Mouse (Mus musculus) CH12.LX (cell line): Measurements from ENCODE around the gene Celf2. TPM values are rescaled to one million over a fixed set of nuclear protein-coding genes. Genes with fewer than 3 reads are reported as not detected.
A peak's percentile ranks its signal among the peaks of the same experiment; 100 is the strongest.

Source experiments
- DNase-seq: peaks from one replicate; pipeline ENCODE4 v3.0.0-alpha.2; 2013; ENCODE audit errors: extremely low read depth
- H3K27ac ChIP-seq: 2 replicates; pipeline ENCODE4 v1.5.1; 2012; ENCODE audit warnings: low read depth, mild to moderate bottlenecking, control low read depth, moderate library complexity; ENCODE audit not compliant: insufficient read depth
- H3K27me3 ChIP-seq: replicated peaks from 2 replicates; pipeline ENCODE3; 2012; ENCODE audit warnings: inconsistent platforms
- H3K36me3 ChIP-seq, 2 experiments: replicated peaks in 1 of 2; 2 replicates each; pipeline versions ENCODE3 to v1.6.1; 2012; ENCODE audit warnings: inconsistent platforms in 1 of 2, low read length in 1 of 2, mild to moderate bottlenecking in 1 of 2, mixed read lengths in 1 of 2, moderate library complexity in 1 of 2; ENCODE audit not compliant: control insufficient read depth in 1 of 2, insufficient read depth in 1 of 2
- H3K4me1 ChIP-seq, 2 experiments: 2 replicates each; pipeline ENCODE4 v1.6.1; 2012; ENCODE audit warnings: inconsistent platforms in 1 of 2, moderate library complexity in 1 of 2; ENCODE audit not compliant: insufficient read depth in 2 of 2, control insufficient read depth in 1 of 2
- H3K4me2 ChIP-seq: 2 replicates; pipeline ENCODE4 v1.6.1; 2012; ENCODE audit warnings: low read depth, mild to moderate bottlenecking, control low read depth; ENCODE audit not compliant: poor library complexity, insufficient read depth, severe bottlenecking
- H3K4me3 ChIP-seq, 3 experiments: fragments of 150-350 bp in 1 of 3; sonication (generic) in 1 of 3; replicated peaks in 1 of 3; 2 replicates each; pipeline versions ENCODE3 to v1.5.1; 2011 to 2012; ENCODE audit warnings: low read depth in 2 of 3, low read length in 2 of 3, mild to moderate bottlenecking in 2 of 3, moderate library complexity in 2 of 3, control low read depth in 1 of 3, improper control_type of control experiment in 1 of 3, inconsistent platforms in 1 of 3, mixed read lengths in 1 of 3; ENCODE audit not compliant: poor library complexity in 1 of 3
- H3K79me2 ChIP-seq: replicated peaks from 2 replicates; pipeline ENCODE4 v1.6.1; 2012; ENCODE audit warnings: mild to moderate bottlenecking, moderate library complexity; ENCODE audit not compliant: control insufficient read depth, poor library complexity, insufficient read depth, severe bottlenecking; ENCODE audit errors: extremely low read depth
- H3K9ac ChIP-seq: 2 replicates; pipeline ENCODE4 v1.6.1; 2012; ENCODE audit warnings: low read depth, mild to moderate bottlenecking, control low read depth, moderate library complexity; ENCODE audit not compliant: insufficient read depth
- H3K9me3 ChIP-seq: replicated peaks from 2 replicates; pipeline ENCODE3; 2012; ENCODE audit warnings: low read length, inconsistent platforms, mixed read lengths
- BHLHE40 ChIP-seq: IDR thresholded peaks from 2 replicates; pipeline ENCODE4 v1.6.1; 2011; ENCODE audit warnings: mild to moderate bottlenecking, low read depth, low read length, improper control_type of control experiment
- CHD1 ChIP-seq: IDR thresholded peaks from 2 replicates; pipeline ENCODE4 v1.6.1; 2012; ENCODE audit warnings: low read depth, low read length, improper control_type of control experiment, inconsistent platforms
- CHD2 ChIP-seq: IDR thresholded peaks from 2 replicates; pipeline ENCODE4 v1.6.1; 2011; ENCODE audit warnings: low read length, improper control_type of control experiment
- E2F4 ChIP-seq: IDR thresholded peaks from 2 replicates; pipeline ENCODE4 v1.6.1; 2011; ENCODE audit warnings: low read depth, low read length, improper control_type of control experiment; ENCODE audit not compliant: insufficient replicate concordance
- ELF1 ChIP-seq: IDR thresholded peaks from 2 replicates; pipeline ENCODE4 v1.6.1; 2014; ENCODE audit warnings: low read depth, mild to moderate bottlenecking, inconsistent platforms, low read length, improper control_type of control experiment
- EP300 ChIP-seq: IDR thresholded peaks from 2 replicates; pipeline ENCODE4 v1.6.1; 2011; ENCODE audit warnings: low read length, improper control_type of control experiment
- ETS1 ChIP-seq: conservative IDR thresholded peaks from 2 replicates; pipeline ENCODE4 v1.6.1; 2012; ENCODE audit warnings: low read depth, mild to moderate bottlenecking, inconsistent platforms, low read length, improper control_type of control experiment, moderate library complexity
- HCFC1 ChIP-seq: IDR thresholded peaks from 2 replicates; pipeline ENCODE4 v1.6.1; 2012; ENCODE audit warnings: low read depth, mild to moderate bottlenecking, inconsistent platforms, low read length, improper control_type of control experiment
- IRF4 ChIP-seq: IDR thresholded peaks from 2 replicates; pipeline ENCODE4 v1.6.1; 2014; ENCODE audit warnings: low read depth, mild to moderate bottlenecking, inconsistent platforms, low read length, improper control_type of control experiment
- JUN ChIP-seq: IDR thresholded peaks from 2 replicates; pipeline ENCODE4 v1.6.1; 2011; ENCODE audit warnings: low read depth, mild to moderate bottlenecking, low read length, improper control_type of control experiment, moderate library complexity; ENCODE audit not compliant: insufficient read depth
- JUND ChIP-seq: conservative IDR thresholded peaks from 2 replicates; pipeline ENCODE4 v1.6.1; 2011; ENCODE audit warnings: low read depth, low read length, improper control_type of control experiment
- KAT2A ChIP-seq: IDR thresholded peaks from 2 replicates; pipeline ENCODE4 v1.6.1; 2012; ENCODE audit warnings: low read length, improper control_type of control experiment, inconsistent platforms; ENCODE audit not compliant: insufficient replicate concordance
- MAFK ChIP-seq: IDR thresholded peaks from 2 replicates; pipeline ENCODE4 v1.6.1; 2011; ENCODE audit warnings: low read length, improper control_type of control experiment; ENCODE audit not compliant: insufficient replicate concordance
- MAX ChIP-seq: IDR thresholded peaks from 2 replicates; pipeline ENCODE4 v1.6.1; 2011; ENCODE audit warnings: low read length, improper control_type of control experiment
- MAZ ChIP-seq: IDR thresholded peaks from 2 replicates; pipeline ENCODE4 v1.6.1; 2012; ENCODE audit warnings: low read depth, mild to moderate bottlenecking, inconsistent platforms, low read length, improper control_type of control experiment, moderate library complexity
- MEF2A ChIP-seq: IDR thresholded peaks from 2 replicates; pipeline ENCODE4 v1.6.1; 2014; ENCODE audit warnings: low read depth, mild to moderate bottlenecking, inconsistent platforms, low read length, improper control_type of control experiment, borderline replicate concordance
- MXI1 ChIP-seq: IDR thresholded peaks from 2 replicates; pipeline ENCODE4 v1.6.1; 2011; ENCODE audit warnings: mild to moderate bottlenecking, low read depth, low read length, improper control_type of control experiment
- MYC ChIP-seq: IDR thresholded peaks from 2 replicates; pipeline ENCODE4 v1.6.1; 2011; ENCODE audit warnings: low read depth, mild to moderate bottlenecking, improper control_type of control experiment, low read length
- NELFE ChIP-seq: IDR thresholded peaks from 2 replicates; pipeline ENCODE4 v1.6.1; 2011; ENCODE audit warnings: low read depth, low read length, improper control_type of control experiment
- NRF1 ChIP-seq: IDR thresholded peaks from 2 replicates; pipeline ENCODE4 v1.6.1; 2014; ENCODE audit warnings: low read depth, mild to moderate bottlenecking, inconsistent platforms, low read length, improper control_type of control experiment, moderate library complexity
- PAX5 ChIP-seq: IDR thresholded peaks from 2 replicates; pipeline ENCODE4 v1.6.1; 2012; ENCODE audit warnings: low read length, inconsistent platforms, mixed read lengths
- POLR2A ChIP-seq: IDR thresholded peaks from 2 replicates; pipeline ENCODE4 v1.6.1; 2011; ENCODE audit warnings: low read depth, mild to moderate bottlenecking, improper control_type of control experiment, low read length
- RAD21 ChIP-seq: IDR thresholded peaks from 2 replicates; pipeline ENCODE4 v1.6.1; 2011; ENCODE audit warnings: low read depth, mild to moderate bottlenecking, low read length, improper control_type of control experiment, moderate library complexity
- RCOR1 ChIP-seq: conservative IDR thresholded peaks from 2 replicates; pipeline ENCODE4 v1.6.1; 2012; ENCODE audit warnings: low read depth, mild to moderate bottlenecking, inconsistent platforms, low read length, improper control_type of control experiment
- SIN3A ChIP-seq: IDR thresholded peaks from 2 replicates; pipeline ENCODE4 v1.6.1; 2012; ENCODE audit warnings: low read length, improper control_type of control experiment, inconsistent platforms
- SMC3 ChIP-seq: IDR thresholded peaks from 2 replicates; pipeline ENCODE4 v1.6.1; 2011; ENCODE audit warnings: low read depth, low read length, improper control_type of control experiment
- TBP ChIP-seq: conservative IDR thresholded peaks from 2 replicates; pipeline ENCODE4 v1.6.1; 2011; ENCODE audit warnings: low read depth, low read length, improper control_type of control experiment
- TCF12 ChIP-seq: IDR thresholded peaks from 2 replicates; pipeline ENCODE4 v1.6.1; 2014; ENCODE audit warnings: low read depth, mild to moderate bottlenecking, inconsistent platforms, low read length, improper control_type of control experiment
- USF1 ChIP-seq: IDR thresholded peaks from 2 replicates; pipeline ENCODE4 v1.6.1; 2014; ENCODE audit warnings: low read depth, mild to moderate bottlenecking, inconsistent platforms, low read length, improper control_type of control experiment
- ZC3H11A ChIP-seq: IDR thresholded peaks from 2 replicates; pipeline ENCODE4 v1.6.1; 2012; ENCODE audit warnings: low read depth, mild to moderate bottlenecking, inconsistent platforms, low read length, improper control_type of control experiment
- ZNF384 ChIP-seq: IDR thresholded peaks from 2 replicates; pipeline ENCODE4 v1.6.1; 2012; ENCODE audit warnings: low read depth, low read length, improper control_type of control experiment, inconsistent platforms
- dilution Hi-C: fragments of 300-500 bp; cut with MboI; formaldehyde crosslinking; loops from 2 replicates; pipeline ENCODE4 v1.14.3; 2020; ENCODE audit warnings: low sequenced_read_pairs; ENCODE audit not compliant: extremely low pct_unique_long_range_greater_than_20kb, extremely low pct_ligation_motif_present
- in situ Hi-C: fragments of 300-500 bp; cut with MboI; formaldehyde crosslinking; loops from 3 replicates; pipeline ENCODE4 v1.14.3; 2019; ENCODE audit warnings: low sequenced_read_pairs, low pct_ligation_motif_present, low pct_unique_long_range_greater_than_20kb, mixed read lengths
- polyA plus RNA-seq: library from polyadenylated mRNA; unstranded; fragments of >175 nt; gene quantifications from 2 replicates; pipeline ENCODE4 v1.2.1, GENCODE M21; 2012; ENCODE audit warnings: low read depth; ENCODE audit not compliant: insufficient read length
- total RNA-seq, 2 experiments: library from RNA; depleted of rRNA; stranded (reverse); fragments of 300-350 nt in 1 of 2; fragments of >200 nt in 1 of 2; gene quantifications; 2 replicates each; pipeline ENCODE4 v1.2.3; 2012 to 2014

Celf2 gene
- total and polyA plus RNA-seq, 3 experiments: 51.0 to 143 (median 103) TPM

- DNase-seq: peak; percentile 87
- in situ Hi-C loops: loop anchor here (10.0 to 25.0 kb wide), 2 partner anchors 159 to 286 kb away; no protein-coding TSS in a partner anchor
- no peak overlapping the region for H3K4me3 ChIP-seq
- peak overlapping the region; percentile 75 for H3K9ac ChIP-seq
- H3K4me1 ChIP-seq: peaks cover 3 to 30% of the 10 kb centered on the region in 2 experiments; a peak in 3 of 4 replicates
- H3K27ac ChIP-seq: peak overlapping the region; percentile 90
- peak overlapping the region; percentile 95 for H3K4me2 ChIP-seq
- H3K36me3 ChIP-seq: no peaks in the 10 kb centered on the region
- H3K27me3 ChIP-seq: no peaks in the 10 kb centered on the region
- dilution Hi-C loops: no loop called here
- no peaks in the 10 kb centered on the region for H3K9me3 ChIP-seq
- TF ChIP-seq MEF2A: peak; percentile 88
- TF ChIP-seq MAZ: 0 out of 2 replicates have a peak, but pooled peaks have one; percentile 49
- no peak for TF ChIP-seq ZNF384
- no peak for TF ChIP-seq NELFE
- TF ChIP-seq JUN: peak; percentile 89
- no peak for TF ChIP-seq PAX5
- no peak for TF ChIP-seq NRF1
- TF ChIP-seq POLR2A: no peak
- TF ChIP-seq SIN3A: peak; percentile 94
- TF ChIP-seq ETS1: peak; percentile 86
- peak; percentile 84 for TF ChIP-seq MXI1
- peak; percentile 12 for TF ChIP-seq RAD21
- no peak for TF ChIP-seq KAT2A
- peak; percentile 95 for TF ChIP-seq IRF4
- TF ChIP-seq RCOR1: peak; percentile 91
- peak; percentile 87; the same call in 1 of the 2 replicates for TF ChIP-seq MYC
- TF ChIP-seq MAX: peak; percentile 89
- TF ChIP-seq EP300: peak; percentile 97
- TF ChIP-seq BHLHE40: peak; percentile 70
- TF ChIP-seq JUND: peak; percentile 95
- TF ChIP-seq USF1: no peak
- peak; percentile 76 for TF ChIP-seq CHD2
- TF ChIP-seq E2F4: no peak
- TF ChIP-seq ELF1: peak; percentile 43; the same call in 1 of the 2 replicates
- TF ChIP-seq TBP: peak; percentile 65; the same call in 1 of the 2 replicates
- peak; percentile 21; the same call in 1 of the 2 replicates for TF ChIP-seq SMC3
- no peak for TF ChIP-seq ZC3H11A
- TF ChIP-seq CHD1: 0 out of 2 replicates have a peak, but pooled peaks have one; percentile 51
- TF ChIP-seq HCFC1: peak; percentile 45
- TF ChIP-seq TCF12: peak; percentile 80
- peak; percentile 64; the same call in 1 of the 2 replicates for TF ChIP-seq MAFK
- H3K79me2 ChIP-seq: peaks cover 23% of the 10 kb centered on the region
Observed at GRCm38 (mm10) chr2:6723602-6724001, 785.8 kb downstream of the Celf2 start.
